Mouse (Mus musculus): ENCODE measurements around the gene Apoa1.

Apoa1 gene

GRCm38 (mm10) chr9:46228491-46228890 is at the start of gene Apoa1:
TSS of gene Apoa1 (plus strand) at chr9:46228580.
- DNase-seq: no peak

GRCm38 (mm10) chr9:46178595-46178994 is 49.8 kb upstream of the Apoa1 start:
- DNase-seq: no peak

- DNase-seq: no peak
Measured at GRCm38 (mm10) chr9:46181297-46181696, 47.1 kb upstream of the Apoa1 start.

GRCm38 (mm10) chr9:46184542-46184941 is 43.8 kb upstream of the Apoa1 start:
- no peak for DNase-seq

GRCm38 (mm10) chr9:46185191-46185590 is 43.2 kb upstream of the Apoa1 start:
- no peak for DNase-seq

- no peak for DNase-seq
Measured at GRCm38 (mm10) chr9:46186387-46186786, 42.0 kb upstream of the Apoa1 start.

GRCm38 (mm10) chr9:46188370-46188769 is 40.0 kb upstream of the Apoa1 start:
- no peak for DNase-seq

GRCm38 (mm10) chr9:46188956-46189355 is 39.4 kb upstream of the Apoa1 start:
- DNase-seq: no peak

- no peak for DNase-seq
Measured at GRCm38 (mm10) chr9:46189381-46189780, 39.0 kb upstream of the Apoa1 start.

- no peak for DNase-seq
Measured at GRCm38 (mm10) chr9:46191234-46191633, 37.1 kb upstream of the Apoa1 start.

- no peak for DNase-seq
Measured at GRCm38 (mm10) chr9:46191644-46192043, 36.7 kb upstream of the Apoa1 start.

- DNase-seq: no peak
Measured at GRCm38 (mm10) chr9:46192642-46193041, 35.7 kb upstream of the Apoa1 start.

GRCm38 (mm10) chr9:46194809-46195208 is 33.6 kb upstream of the Apoa1 start:
- no peak for DNase-seq

- peak; percentile 35 for DNase-seq
Measured at GRCm38 (mm10) chr9:46196699-46197169, 31.6 kb upstream of the Apoa1 start.

- peak; percentile 69 for DNase-seq
Measured at GRCm38 (mm10) chr9:46198461-46198860, 29.9 kb upstream of the Apoa1 start.

GRCm38 (mm10) chr9:46198936-46199335 is 29.4 kb upstream of the Apoa1 start:
- no peak for DNase-seq

GRCm38 (mm10) chr9:46199609-46200008 is 28.8 kb upstream of the Apoa1 start:
- no peak for DNase-seq

GRCm38 (mm10) chr9:46206834-46207500 is 21.4 kb upstream of the Apoa1 start:
- no peak for DNase-seq

GRCm38 (mm10) chr9:46207501-46207869 is 20.9 kb upstream of the Apoa1 start:
- no peak for DNase-seq

GRCm38 (mm10) chr9:46208401-46208974 is 19.9 kb upstream of the Apoa1 start:
- DNase-seq: no peak

GRCm38 (mm10) chr9:46210473-46210872 is 17.9 kb upstream of the Apoa1 start:
- no peak for DNase-seq

GRCm38 (mm10) chr9:46214276-46214675 is 14.1 kb upstream of the Apoa1 start:
- no peak for DNase-seq

- DNase-seq: no peak
Measured at GRCm38 (mm10) chr9:46214946-46215337, 13.4 kb upstream of the Apoa1 start.

Data from layer of hippocampus, adult 9-11 months (tissue).